Mouse (Mus musculus) CH12.LX (cell line): ENCODE data around the gene Ppp1r12a. TPM values are rescaled to one million over a fixed set of nuclear protein-coding genes. Genes with fewer than 3 reads are reported as not detected.
A peak's percentile ranks its signal among the peaks of the same experiment; 100 is the strongest.

Experiments used
- DNase-seq: peaks from one replicate; pipeline ENCODE4 v3.0.0-alpha.2; 2013; ENCODE audit errors: extremely low read depth
- H3K27ac ChIP-seq: 2 replicates; pipeline ENCODE4 v1.5.1; 2012; ENCODE audit warnings: low read depth, mild to moderate bottlenecking, control low read depth, moderate library complexity; ENCODE audit not compliant: insufficient read depth
- H3K27me3 ChIP-seq: replicated peaks from 2 replicates; pipeline ENCODE3; 2012; ENCODE audit warnings: inconsistent platforms
- H3K36me3 ChIP-seq, 2 experiments: replicated peaks in 1 of 2; 2 replicates each; pipeline versions ENCODE3 to v1.6.1; 2012; ENCODE audit warnings: inconsistent platforms in 1 of 2, low read length in 1 of 2, mild to moderate bottlenecking in 1 of 2, mixed read lengths in 1 of 2, moderate library complexity in 1 of 2; ENCODE audit not compliant: control insufficient read depth in 1 of 2, insufficient read depth in 1 of 2
- H3K4me1 ChIP-seq, 2 experiments: 2 replicates each; pipeline ENCODE4 v1.6.1; 2012; ENCODE audit warnings: inconsistent platforms in 1 of 2, moderate library complexity in 1 of 2; ENCODE audit not compliant: insufficient read depth in 2 of 2, control insufficient read depth in 1 of 2
- H3K4me2 ChIP-seq: 2 replicates; pipeline ENCODE4 v1.6.1; 2012; ENCODE audit warnings: low read depth, mild to moderate bottlenecking, control low read depth; ENCODE audit not compliant: poor library complexity, insufficient read depth, severe bottlenecking
- H3K4me3 ChIP-seq, 3 experiments: fragments of 150-350 bp in 1 of 3; sonication (generic) in 1 of 3; replicated peaks in 1 of 3; 2 replicates each; pipeline versions ENCODE3 to v1.5.1; 2011 to 2012; ENCODE audit warnings: low read depth in 2 of 3, low read length in 2 of 3, mild to moderate bottlenecking in 2 of 3, moderate library complexity in 2 of 3, control low read depth in 1 of 3, improper control_type of control experiment in 1 of 3, inconsistent platforms in 1 of 3, mixed read lengths in 1 of 3; ENCODE audit not compliant: poor library complexity in 1 of 3
- H3K79me2 ChIP-seq: replicated peaks from 2 replicates; pipeline ENCODE4 v1.6.1; 2012; ENCODE audit warnings: mild to moderate bottlenecking, moderate library complexity; ENCODE audit not compliant: control insufficient read depth, poor library complexity, insufficient read depth, severe bottlenecking; ENCODE audit errors: extremely low read depth
- H3K9ac ChIP-seq: 2 replicates; pipeline ENCODE4 v1.6.1; 2012; ENCODE audit warnings: low read depth, mild to moderate bottlenecking, control low read depth, moderate library complexity; ENCODE audit not compliant: insufficient read depth
- H3K9me3 ChIP-seq: replicated peaks from 2 replicates; pipeline ENCODE3; 2012; ENCODE audit warnings: low read length, inconsistent platforms, mixed read lengths
- BHLHE40 ChIP-seq: IDR thresholded peaks from 2 replicates; pipeline ENCODE4 v1.6.1; 2011; ENCODE audit warnings: mild to moderate bottlenecking, low read depth, low read length, improper control_type of control experiment
- CHD2 ChIP-seq: IDR thresholded peaks from 2 replicates; pipeline ENCODE4 v1.6.1; 2011; ENCODE audit warnings: low read length, improper control_type of control experiment
- E2F4 ChIP-seq: IDR thresholded peaks from 2 replicates; pipeline ENCODE4 v1.6.1; 2011; ENCODE audit warnings: low read depth, low read length, improper control_type of control experiment; ENCODE audit not compliant: insufficient replicate concordance
- ELF1 ChIP-seq: IDR thresholded peaks from 2 replicates; pipeline ENCODE4 v1.6.1; 2014; ENCODE audit warnings: low read depth, mild to moderate bottlenecking, inconsistent platforms, low read length, improper control_type of control experiment
- EP300 ChIP-seq: IDR thresholded peaks from 2 replicates; pipeline ENCODE4 v1.6.1; 2011; ENCODE audit warnings: low read length, improper control_type of control experiment
- ETS1 ChIP-seq: conservative IDR thresholded peaks from 2 replicates; pipeline ENCODE4 v1.6.1; 2012; ENCODE audit warnings: low read depth, mild to moderate bottlenecking, inconsistent platforms, low read length, improper control_type of control experiment, moderate library complexity
- HCFC1 ChIP-seq: IDR thresholded peaks from 2 replicates; pipeline ENCODE4 v1.6.1; 2012; ENCODE audit warnings: low read depth, mild to moderate bottlenecking, inconsistent platforms, low read length, improper control_type of control experiment
- IRF4 ChIP-seq: IDR thresholded peaks from 2 replicates; pipeline ENCODE4 v1.6.1; 2014; ENCODE audit warnings: low read depth, mild to moderate bottlenecking, inconsistent platforms, low read length, improper control_type of control experiment
- JUN ChIP-seq: IDR thresholded peaks from 2 replicates; pipeline ENCODE4 v1.6.1; 2011; ENCODE audit warnings: low read depth, mild to moderate bottlenecking, low read length, improper control_type of control experiment, moderate library complexity; ENCODE audit not compliant: insufficient read depth
- JUND ChIP-seq: conservative IDR thresholded peaks from 2 replicates; pipeline ENCODE4 v1.6.1; 2011; ENCODE audit warnings: low read depth, low read length, improper control_type of control experiment
- MAFK ChIP-seq: IDR thresholded peaks from 2 replicates; pipeline ENCODE4 v1.6.1; 2011; ENCODE audit warnings: low read length, improper control_type of control experiment; ENCODE audit not compliant: insufficient replicate concordance
- MEF2A ChIP-seq: IDR thresholded peaks from 2 replicates; pipeline ENCODE4 v1.6.1; 2014; ENCODE audit warnings: low read depth, mild to moderate bottlenecking, inconsistent platforms, low read length, improper control_type of control experiment, borderline replicate concordance
- MXI1 ChIP-seq: IDR thresholded peaks from 2 replicates; pipeline ENCODE4 v1.6.1; 2011; ENCODE audit warnings: mild to moderate bottlenecking, low read depth, low read length, improper control_type of control experiment
- MYC ChIP-seq: IDR thresholded peaks from 2 replicates; pipeline ENCODE4 v1.6.1; 2011; ENCODE audit warnings: low read depth, mild to moderate bottlenecking, improper control_type of control experiment, low read length
- SIN3A ChIP-seq: IDR thresholded peaks from 2 replicates; pipeline ENCODE4 v1.6.1; 2012; ENCODE audit warnings: low read length, improper control_type of control experiment, inconsistent platforms
- TBP ChIP-seq: conservative IDR thresholded peaks from 2 replicates; pipeline ENCODE4 v1.6.1; 2011; ENCODE audit warnings: low read depth, low read length, improper control_type of control experiment
- TCF12 ChIP-seq: IDR thresholded peaks from 2 replicates; pipeline ENCODE4 v1.6.1; 2014; ENCODE audit warnings: low read depth, mild to moderate bottlenecking, inconsistent platforms, low read length, improper control_type of control experiment
- ZNF384 ChIP-seq: IDR thresholded peaks from 2 replicates; pipeline ENCODE4 v1.6.1; 2012; ENCODE audit warnings: low read depth, low read length, improper control_type of control experiment, inconsistent platforms
- dilution Hi-C: fragments of 300-500 bp; cut with MboI; formaldehyde crosslinking; loops from 2 replicates; pipeline ENCODE4 v1.14.3; 2020; ENCODE audit warnings: low sequenced_read_pairs; ENCODE audit not compliant: extremely low pct_unique_long_range_greater_than_20kb, extremely low pct_ligation_motif_present
- in situ Hi-C: fragments of 300-500 bp; cut with MboI; formaldehyde crosslinking; loops from 3 replicates; pipeline ENCODE4 v1.14.3; 2019; ENCODE audit warnings: low sequenced_read_pairs, low pct_ligation_motif_present, low pct_unique_long_range_greater_than_20kb, mixed read lengths
- polyA plus RNA-seq: library from polyadenylated mRNA; unstranded; fragments of >175 nt; gene quantifications from 2 replicates; pipeline ENCODE4 v1.2.1, GENCODE M21; 2012; ENCODE audit warnings: low read depth; ENCODE audit not compliant: insufficient read length
- total RNA-seq, 2 experiments: library from RNA; depleted of rRNA; stranded (reverse); fragments of 300-350 nt in 1 of 2; fragments of >200 nt in 1 of 2; gene quantifications; 2 replicates each; pipeline ENCODE4 v1.2.3; 2012 to 2014

Ppp1r12a gene
- total and polyA plus RNA-seq, 3 experiments = 34.4 to 70.8 (median 60.0) TPM

- in situ Hi-C loops = loop anchor here (25.0 kb wide), 1 partner anchor 227 kb away; no protein-coding TSS in a partner anchor
- no peak overlapping the region for H3K4me3 ChIP-seq
- H3K79me2 ChIP-seq = peaks cover 29% of the 10 kb centered on the region
- H3K4me1 ChIP-seq = peaks cover 7 to 75% of the 10 kb centered on the region in 2 experiments; a peak in 3 of 4 replicates
- H3K9ac ChIP-seq = no peak overlapping the region
- no peaks in the 10 kb centered on the region for H3K27me3 ChIP-seq
- no peak overlapping the region for H3K27ac ChIP-seq
- H3K9me3 ChIP-seq = no peaks in the 10 kb centered on the region
- DNase-seq = peak; percentile 57
- peaks cover 0 to 3% of the 10 kb centered on the region in 2 experiments for H3K36me3 ChIP-seq
- H3K4me2 ChIP-seq = no peak overlapping the region
- dilution Hi-C loops = no loop called here
- no peak for TF ChIP-seq TBP
- TF ChIP-seq ZNF384 = 0 out of 2 replicates have a peak, but pooled peaks have one; percentile 20
- TF ChIP-seq CHD2 = 0 out of 2 replicates have a peak, but pooled peaks have one; percentile 11
Measured at GRCm38 (mm10) chr10:108189303-108189702, 27.3 kb downstream of the Ppp1r12a start.

GRCm38 (mm10) chr10:108189986-108190385 lies 28.0 kb downstream of the Ppp1r12a start:
- Histone ChIP-seq H3K4me1 (peaks cover 9 to 68% of the 10 kb centered on the region in 2 experiments; a peak in 3 of 4 replicates), H3K79me2 (peaks cover 29% of the 10 kb centered on the region), H3K9ac (no peak overlapping the region), H3K27me3 (no peaks in the 10 kb centered on the region), H3K27ac (no peak overlapping the region), H3K4me2 (peak overlapping the region; percentile 29; the same call in 1 of the 2 replicates), H3K36me3 (peaks cover 0 to 5% of the 10 kb centered on the region in 2 experiments), H3K9me3 (no peaks in the 10 kb centered on the region), H3K4me3 (no peak overlapping the region)
- peak; percentile 77 for DNase-seq
- dilution Hi-C loops (no loop called here), in situ Hi-C loops (loop anchor here (25.0 kb wide), 1 partner anchor 228 kb away; no protein-coding TSS in a partner anchor)
- peak; percentile 57; the same call in 1 of the 2 replicates for TF ChIP-seq JUN
- peak; percentile 70 for TF ChIP-seq JUND
- peak; percentile 41; the same call in 1 of the 2 replicates for TF ChIP-seq CHD2
- TF ChIP-seq BHLHE40 = peak; percentile 75
- peak; percentile 84 for TF ChIP-seq MEF2A
- TF ChIP-seq IRF4 = peak; percentile 93
- TF ChIP-seq EP300 = peak; percentile 93
- no peak for TF ChIP-seq MXI1
- TF ChIP-seq E2F4 = 0 out of 2 replicates have a peak, but pooled peaks have one; percentile 49
- no peak for TF ChIP-seq HCFC1
- peak; percentile 37; the same call in 1 of the 2 replicates for TF ChIP-seq TCF12
- no peak for TF ChIP-seq ELF1
- TF ChIP-seq TBP = 0 out of 2 replicates have a peak, but pooled peaks have one; percentile 21
- peak; percentile 55 for TF ChIP-seq ETS1
- no peak for TF ChIP-seq MAFK
- peak; percentile 65; the same call in 1 of the 2 replicates for TF ChIP-seq MYC
- peak; percentile 41; the same call in 1 of the 2 replicates for TF ChIP-seq SIN3A
